Mouse (Mus musculus) stomach, embryonic 14.5 days (tissue): Measurements from ENCODE around the gene Kcnk1. TPM values are rescaled to one million over a fixed set of nuclear protein-coding genes. Genes with fewer than 3 reads are reported as not detected.

ENCODE experiments used
- ATAC-seq: fragments of 200-750 bp; cut with Nextera tagmentation; 2 replicates; pipeline ENCODE4 v1.8.0; 2017; ENCODE audit warnings: low read depth, moderate TSS enrichment; ENCODE audit not compliant: insufficient number of reproducible peaks, insufficient read depth, low FRiP score
- H3K27ac ChIP-seq: fragments of 300-500 bp; sonication (generic); 2 replicates; pipeline ENCODE4 v1.5.1; 2014; ENCODE audit warnings: mild to moderate bottlenecking, low read length, moderate library complexity, mixed read lengths
- H3K27me3 ChIP-seq: fragments of 300-500 bp; sonication (generic); 2 replicates; pipeline ENCODE4 v1.6.1; 2014; ENCODE audit warnings: low read length, control low read depth, mixed read lengths; ENCODE audit not compliant: control insufficient read depth, insufficient read depth
- H3K36me3 ChIP-seq: fragments of 300-500 bp; sonication (generic); 2 replicates; pipeline ENCODE4 v1.6.1; 2014; ENCODE audit warnings: mild to moderate bottlenecking, control low read depth, low read length, moderate library complexity, mixed read lengths; ENCODE audit not compliant: control insufficient read depth, insufficient read depth
- H3K4me1 ChIP-seq: fragments of 300-500 bp; sonication (generic); 2 replicates; pipeline ENCODE4 v1.6.1; 2014; ENCODE audit warnings: low read length, control low read depth, mixed read lengths; ENCODE audit not compliant: control insufficient read depth, insufficient read depth
- H3K4me2 ChIP-seq: fragments of 300-500 bp; sonication (generic); replicated peaks from 2 replicates; pipeline ENCODE4 v1.6.1; 2014; ENCODE audit warnings: low read depth, low read length, control low read depth
- H3K4me3 ChIP-seq: fragments of 300-500 bp; sonication (generic); 2 replicates; pipeline ENCODE4 v1.5.1; 2014; ENCODE audit warnings: low read depth, low read length, control low read depth
- H3K9ac ChIP-seq: fragments of 300-500 bp; sonication (generic); replicated peaks from 2 replicates; pipeline ENCODE4 v1.6.1; 2014; ENCODE audit warnings: low read depth, mild to moderate bottlenecking, control low read depth, low read length, moderate library complexity, mixed read lengths
- H3K9me3 ChIP-seq: fragments of 300-500 bp; sonication (generic); 2 replicates; pipeline ENCODE4 v1.6.1; 2016; ENCODE audit warnings: low read depth, low read length, control low read depth; ENCODE audit not compliant: control insufficient read depth
- WGBS: fragments of 180-500 bp; shearing (Covaris S2); extraction: QIAGEN DNeasy Blood & Tissue Kit; methylation state at CpG from one replicate; pipeline ENCODE4 v1.1.7; 2014; 5-methylcytosine and 5-hydroxymethylcytosine counted together
- polyA plus RNA-seq: library from polyadenylated mRNA; unstranded; fragments of >200 nt; fragmentation: Nextera tagmentation; extraction: Ambion mirVana; gene quantifications from 2 replicates; pipeline ENCODE4 v1.2.1, GENCODE M21; 2014

The Kcnk1 gene
- polyA plus RNA-seq = 56.5 and 62.2 TPM in 2 replicates

DNA sequence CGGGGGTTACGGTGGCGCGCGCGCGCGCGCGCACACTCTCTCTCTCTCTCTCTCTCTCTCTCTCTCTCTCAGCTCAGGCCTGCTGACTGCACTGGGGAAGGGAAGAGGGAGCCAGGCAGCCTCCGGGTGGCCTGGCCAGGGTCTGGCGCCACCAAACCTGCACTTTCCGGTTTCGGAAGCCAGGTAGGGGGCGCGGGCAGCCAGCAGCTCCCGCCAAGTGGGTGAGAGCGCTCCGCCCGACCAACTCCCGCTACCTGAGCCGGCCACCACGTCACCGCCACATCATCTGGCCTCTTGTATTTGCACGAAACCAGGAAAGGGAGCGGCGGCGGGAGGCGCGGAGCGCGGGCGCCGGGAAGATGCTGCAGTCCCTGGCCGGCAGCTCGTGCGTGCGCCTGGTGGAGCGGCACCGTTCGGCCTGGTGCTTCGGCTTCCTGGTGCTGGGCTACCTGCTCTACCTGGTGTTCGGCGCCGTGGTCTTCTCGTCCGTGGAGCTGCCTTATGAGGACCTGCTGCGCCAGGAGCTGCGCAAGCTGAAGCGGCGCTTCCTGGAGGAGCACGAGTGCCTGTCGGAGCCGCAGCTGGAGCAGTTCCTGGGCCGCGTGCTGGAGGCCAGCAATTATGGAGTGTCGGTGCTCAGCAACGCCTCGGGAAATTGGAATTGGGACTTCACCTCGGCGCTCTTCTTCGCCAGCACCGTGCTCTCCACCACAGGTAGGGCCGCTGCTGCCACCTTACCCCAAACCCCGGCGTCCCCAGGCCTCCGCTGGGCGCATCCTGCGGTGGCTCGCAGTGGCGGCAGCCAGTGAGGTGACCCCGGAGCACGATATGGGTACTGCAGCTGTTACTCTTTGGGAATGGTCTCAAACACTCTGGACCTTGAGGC is at the start of gene Kcnk1:
Kcnk1 (plus strand) TSS at position 70 of the 886 bp plus-strand sequence.
- no peaks in the 10 kb centered on the region for H3K36me3 ChIP-seq
- H3K9me3 ChIP-seq = no peaks in the 10 kb centered on the region
- H3K27ac ChIP-seq = peak within 1 kb of the TSS; percentile 49
- no peaks in the 10 kb centered on the region for H3K27me3 ChIP-seq
- 0 out of 2 replicates have a peak, but pooled peaks cover 9% of the 10 kb centered on the region for H3K4me1 ChIP-seq
- H3K4me3 ChIP-seq = peak within 1 kb of the TSS; percentile 50
- ATAC-seq = peak; percentile 82
- peak within 1 kb of the TSS; percentile 69 for H3K4me2 ChIP-seq
- under 1% methylated on average over 69 of the region's 73 CpGs for WGBS
- peak within 1 kb of the TSS; percentile 55 for H3K9ac ChIP-seq

DNA sequence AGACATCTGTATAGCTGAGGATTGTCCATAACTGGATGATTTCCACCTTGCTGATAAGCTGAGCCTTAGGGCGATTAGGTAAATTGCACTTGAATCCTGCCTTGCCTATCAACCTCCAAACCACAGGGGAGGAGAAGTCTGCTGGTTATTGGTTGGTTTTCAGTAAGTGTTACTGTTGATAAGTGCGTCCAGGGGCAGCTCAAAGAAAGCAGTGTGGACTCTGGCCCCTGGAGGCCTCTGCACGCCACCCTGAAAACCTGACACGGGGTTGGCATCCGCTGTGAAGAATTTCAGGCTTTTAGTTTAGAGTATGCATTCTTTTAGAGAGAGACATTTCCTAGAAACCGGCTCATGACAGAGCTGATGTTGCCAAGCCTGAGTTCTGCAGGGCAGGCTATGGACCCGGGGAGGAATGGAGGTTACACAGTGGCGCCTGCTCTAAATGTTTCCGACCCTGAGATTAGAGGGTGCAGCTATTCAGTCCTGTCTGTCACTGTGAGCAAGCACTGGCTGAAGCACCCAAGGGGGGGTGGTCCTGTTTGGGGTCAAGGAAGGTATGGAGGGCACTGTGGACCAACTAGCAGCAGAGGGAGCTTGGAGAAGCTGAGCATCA is 46.2 kb upstream of the Kcnk1 start:
- Histone ChIP-seq H3K4me2 (no peak overlapping the region), H3K9me3 (no peaks in the 10 kb centered on the region), H3K4me3 (no peak overlapping the region), H3K27me3 (no peaks in the 10 kb centered on the region), H3K9ac (no peak overlapping the region), H3K27ac (no peak overlapping the region), H3K4me1 (no peaks in the 10 kb centered on the region), H3K36me3 (no peaks in the 10 kb centered on the region)
- peak; percentile 51; the same call in 1 of the 2 replicates for ATAC-seq
- 62% methylated on average over 9 of the region's 9 CpGs for WGBS

DNA sequence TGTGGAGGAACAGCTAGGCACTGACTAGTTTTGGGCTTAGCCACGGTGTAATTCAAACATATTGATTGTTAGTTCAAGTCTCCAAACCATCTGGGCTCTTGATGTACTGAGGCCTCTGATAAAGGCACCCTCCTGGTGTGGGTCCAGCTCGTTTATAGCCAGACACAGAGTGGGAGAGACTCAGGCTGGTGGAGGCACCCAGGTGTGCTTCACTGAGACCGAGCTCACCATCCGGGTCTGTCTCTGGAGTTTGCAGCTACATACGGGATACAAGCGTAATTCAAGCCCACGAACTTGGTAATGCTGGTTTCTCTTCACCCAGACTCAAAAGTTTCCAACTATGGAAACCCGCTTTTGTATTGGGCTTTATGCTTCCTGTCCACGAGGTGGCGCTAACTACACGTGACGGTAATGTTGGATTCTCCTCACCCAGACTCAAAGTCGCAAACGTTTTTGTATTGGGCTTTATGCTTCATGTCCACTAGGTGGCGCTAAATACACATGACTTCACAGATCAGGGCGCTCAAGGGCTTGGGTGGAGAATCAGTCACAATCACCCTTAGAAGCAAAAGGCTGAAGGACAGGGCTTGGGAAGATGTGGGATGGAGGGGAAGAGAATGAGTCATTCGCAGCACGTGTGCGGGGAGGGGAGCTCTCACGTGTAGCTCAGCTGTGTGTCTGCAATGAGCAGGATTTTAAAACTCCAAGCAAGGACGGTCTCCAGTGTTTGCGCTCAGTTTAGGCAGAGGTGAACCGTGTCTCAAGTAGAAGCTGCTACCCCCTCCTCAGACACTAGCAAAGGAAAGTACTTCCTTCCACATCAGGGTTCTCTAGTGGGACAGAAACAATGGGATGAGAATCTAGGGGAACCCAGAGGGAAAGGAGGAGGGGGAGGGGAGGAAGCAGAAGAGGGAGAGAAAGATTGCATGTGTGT is 44.7 kb upstream of the Kcnk1 start:
- peak; percentile 78 for ATAC-seq
- H3K9ac ChIP-seq = no peak overlapping the region
- no peaks in the 10 kb centered on the region for H3K36me3 ChIP-seq
- WGBS = 20% methylated on average over 23 of the region's 23 CpGs
- H3K27ac ChIP-seq = no peak overlapping the region
- no peak overlapping the region for H3K4me2 ChIP-seq
- no peak overlapping the region for H3K4me3 ChIP-seq
- no peaks in the 10 kb centered on the region for H3K9me3 ChIP-seq
- H3K4me1 ChIP-seq = no peaks in the 10 kb centered on the region
- no peaks in the 10 kb centered on the region for H3K27me3 ChIP-seq

DNA sequence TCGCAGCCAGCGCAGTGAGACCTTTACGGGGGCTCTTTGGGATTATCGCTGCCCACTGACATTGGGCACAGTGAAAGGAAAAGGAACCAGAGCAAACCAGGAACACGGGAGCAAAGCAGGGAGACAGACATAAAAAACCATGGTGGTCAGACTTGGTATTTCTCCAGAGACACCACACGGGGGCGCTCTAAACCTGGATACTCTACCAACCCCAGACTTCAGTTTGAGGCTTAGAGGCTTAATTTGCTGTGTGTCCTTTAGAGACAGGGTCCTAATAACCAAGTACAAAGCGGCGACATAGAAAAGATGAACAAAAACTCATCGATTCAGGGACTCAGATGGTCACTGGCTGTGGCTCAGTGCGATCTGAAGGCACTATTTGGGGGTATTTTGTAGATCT is 39.3 kb upstream of the Kcnk1 start:
- ATAC-seq = no peak
- no peaks in the 10 kb centered on the region for H3K27me3 ChIP-seq
- 12% methylated on average over 11 of the region's 11 CpGs for whole genome bisulfite sequencing
- H3K4me1 ChIP-seq = no peaks in the 10 kb centered on the region
- H3K9me3 ChIP-seq = no peaks in the 10 kb centered on the region; the same call in 1 of the 2 replicates
- H3K36me3 ChIP-seq = no peaks in the 10 kb centered on the region
- no peak overlapping the region for H3K4me2 ChIP-seq
- no peak overlapping the region for H3K9ac ChIP-seq
- H3K27ac ChIP-seq = no peak overlapping the region
- H3K4me3 ChIP-seq = no peak overlapping the region

DNA sequence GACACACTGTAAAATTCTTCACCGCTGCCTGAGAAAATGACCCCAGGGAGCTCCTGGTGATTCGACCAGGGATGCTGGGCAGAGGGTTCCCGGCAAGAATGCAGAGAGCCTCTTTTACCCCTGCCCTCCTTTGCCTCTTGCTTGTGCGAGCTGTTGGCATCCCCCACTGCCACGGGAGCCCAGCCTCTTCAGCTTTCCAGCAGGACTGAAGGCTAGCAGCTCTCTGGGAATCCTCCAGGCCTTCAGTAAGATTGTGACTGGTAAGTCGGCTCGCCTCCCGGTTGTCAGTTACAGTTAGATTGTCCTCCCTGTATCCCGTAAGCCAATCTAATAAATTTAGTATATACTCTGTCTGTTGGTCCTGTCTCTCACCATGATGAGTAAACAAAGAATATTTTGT is 38.2 kb upstream of the Kcnk1 start:
- Histone ChIP-seq H3K27ac (no peak overlapping the region), H3K4me2 (no peak overlapping the region), H3K4me3 (no peak overlapping the region), H3K9ac (no peak overlapping the region), H3K4me1 (no peaks in the 10 kb centered on the region), H3K27me3 (no peaks in the 10 kb centered on the region), H3K36me3 (no peaks in the 10 kb centered on the region), H3K9me3 (no peaks in the 10 kb centered on the region; the same call in 1 of the 2 replicates)
- no peak for ATAC-seq
- 75% methylated on average over 9 of the region's 9 CpGs for WGBS

DNA sequence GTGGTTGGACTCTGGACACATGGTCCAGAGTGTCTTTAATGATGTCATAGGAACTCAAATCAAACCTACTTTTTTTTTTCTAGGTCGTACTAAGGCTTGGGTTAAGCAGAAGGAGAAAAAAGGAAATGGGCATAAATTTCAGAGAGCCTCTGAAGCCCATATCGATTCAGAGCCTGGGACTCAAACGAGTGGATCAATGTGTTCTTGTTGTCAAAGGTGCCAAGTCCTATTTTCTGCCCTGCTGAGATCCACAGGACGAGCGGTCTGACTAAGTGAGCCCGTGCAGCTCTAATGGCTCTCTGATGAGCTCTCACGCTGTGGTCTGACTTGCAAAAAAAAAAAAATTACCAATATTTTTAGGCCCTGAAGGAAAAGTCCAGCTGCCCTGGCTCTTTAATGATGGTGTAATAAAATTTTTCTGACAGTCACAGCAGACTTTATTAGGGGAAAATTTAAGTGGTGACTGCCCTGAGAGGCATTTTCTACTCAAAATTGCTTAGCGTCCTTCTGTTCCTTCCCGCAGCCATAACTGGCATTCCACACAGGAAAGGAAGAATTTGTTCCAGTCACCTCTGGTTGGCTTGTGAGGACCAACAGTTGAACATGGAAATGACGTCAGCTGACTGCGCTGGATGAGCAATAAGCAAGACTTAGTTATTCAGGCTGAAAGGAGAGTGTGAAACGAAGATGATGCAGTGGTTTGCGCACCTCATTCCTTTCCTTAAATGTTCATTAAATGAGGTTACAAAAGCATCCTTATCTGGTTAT is 37.6 kb upstream of the Kcnk1 start:
- Histone ChIP-seq H3K4me3 (no peak overlapping the region), H3K9ac (no peak overlapping the region), H3K27ac (no peak overlapping the region), H3K9me3 (no peaks in the 10 kb centered on the region; the same call in 1 of the 2 replicates), H3K4me1 (no peaks in the 10 kb centered on the region), H3K4me2 (no peak overlapping the region), H3K27me3 (no peaks in the 10 kb centered on the region), H3K36me3 (no peaks in the 10 kb centered on the region)
- ATAC-seq = no peak
- 74% methylated on average over 13 of the region's 13 CpGs for WGBS

DNA sequence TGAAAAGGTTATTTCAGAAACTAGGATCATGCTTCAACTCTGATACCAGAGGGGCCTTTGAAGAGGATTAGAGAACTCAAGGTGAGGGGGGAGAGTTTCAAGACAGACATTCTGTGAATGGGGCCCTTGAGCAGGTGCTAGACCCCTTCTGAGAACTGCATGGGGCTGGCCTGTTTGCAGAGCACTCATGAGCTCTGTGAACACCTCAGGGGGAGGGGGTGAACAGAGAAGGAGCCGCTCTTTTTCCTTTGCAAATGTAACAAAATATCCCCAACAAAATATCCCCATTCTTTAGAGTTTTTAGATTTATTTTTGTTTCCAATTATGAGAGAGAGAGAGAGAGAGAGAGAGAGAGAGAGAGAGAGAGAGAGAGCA is 37.0 kb upstream of the Kcnk1 start:
- no peaks in the 10 kb centered on the region for H3K4me1 ChIP-seq
- H3K4me3 ChIP-seq = no peak overlapping the region
- no peak overlapping the region for H3K27ac ChIP-seq
- no peaks in the 10 kb centered on the region for H3K36me3 ChIP-seq
- 63% methylated on average over 1 of the region's 1 CpGs for WGBS
- no peak overlapping the region for H3K9ac ChIP-seq
- H3K27me3 ChIP-seq = no peaks in the 10 kb centered on the region
- no peak for ATAC-seq
- H3K9me3 ChIP-seq = no peaks in the 10 kb centered on the region; the same call in 1 of the 2 replicates
- H3K4me2 ChIP-seq = no peak overlapping the region
